Mouse (Mus musculus) embryonic facial prominence, embryonic 13.5 days (tissue): ENCODE measurements at regions not wholly inside any gene's neighbourhood (a gene's known extent, or its start where the extent isn't known, plus 50 kb on each side); places are given as distances from the start of the nearest gene placed in this dataset.

Source experiments
- ATAC-seq: fragments of 200-750 bp; cut with Nextera tagmentation; 2 replicates; pipeline ENCODE4 v1.8.0; 2017; ENCODE audit warnings: low read depth; ENCODE audit not compliant: insufficient number of reproducible peaks, insufficient read depth, low FRiP score, low TSS enrichment
- H3K27ac ChIP-seq: fragments of 300-500 bp; sonication (generic); 2 replicates; pipeline ENCODE4 v1.5.1; 2015; ENCODE audit warnings: moderate library complexity, mild to moderate bottlenecking, inconsistent platforms
- H3K27me3 ChIP-seq: fragments of 300-500 bp; sonication (generic); 2 replicates; pipeline ENCODE4 v1.6.1; 2015; ENCODE audit warnings: mild to moderate bottlenecking, inconsistent platforms
- H3K36me3 ChIP-seq: fragments of 300-500 bp; sonication (generic); 2 replicates; pipeline ENCODE4 v1.6.1; 2015; ENCODE audit warnings: mild to moderate bottlenecking, inconsistent platforms
- H3K4me1 ChIP-seq: fragments of 300-500 bp; sonication (generic); 2 replicates; pipeline ENCODE4 v1.6.1; 2015; ENCODE audit warnings: inconsistent platforms
- H3K4me2 ChIP-seq: fragments of 300-500 bp; sonication (generic); 2 replicates; pipeline ENCODE4 v1.6.1; 2015; ENCODE audit warnings: moderate library complexity, mild to moderate bottlenecking, inconsistent platforms
- H3K4me3 ChIP-seq: fragments of 300-500 bp; sonication (generic); 2 replicates; pipeline ENCODE4 v1.5.1; 2015; ENCODE audit warnings: mild to moderate bottlenecking, inconsistent platforms
- H3K9ac ChIP-seq: fragments of 300-500 bp; sonication (generic); 2 replicates; pipeline ENCODE4 v1.6.1; 2015; ENCODE audit warnings: mild to moderate bottlenecking, inconsistent platforms
- H3K9me3 ChIP-seq: fragments of 300-500 bp; sonication (generic); 2 replicates; pipeline ENCODE4 v1.6.1; 2016; ENCODE audit warnings: inconsistent platforms
- WGBS: fragments of 180-500 bp; shearing (Covaris S2); methylation state at CpG from one replicate; pipeline ENCODE4 v1.1.7; 2015; ENCODE audit warnings: mixed read lengths; 5-methylcytosine and 5-hydroxymethylcytosine counted together

GRCm38 (mm10) chr11:86859864-86860528, 52.5 kb upstream of the Dhx40 start:
- H3K4me2 ChIP-seq: no peak overlapping the region
- H3K27ac ChIP-seq: no peak overlapping the region
- no peaks in the 10 kb centered on the region for H3K4me1 ChIP-seq
- no peaks in the 10 kb centered on the region for H3K27me3 ChIP-seq
- no peak for ATAC-seq
- WGBS: 63% methylated on average over 8 of the region's 8 CpGs
- no peak overlapping the region for H3K9ac ChIP-seq
- H3K36me3 ChIP-seq: no peaks in the 10 kb centered on the region
- no peak overlapping the region for H3K4me3 ChIP-seq
- H3K9me3 ChIP-seq: peaks cover 2% of the 10 kb centered on the region; the same call in 1 of the 2 replicates

- no peak overlapping the region for H3K27ac ChIP-seq
- H3K4me2 ChIP-seq: no peak overlapping the region
- no peak for ATAC-seq
- H3K9me3 ChIP-seq: peaks cover 2% of the 10 kb centered on the region; the same call in 1 of the 2 replicates
- H3K36me3 ChIP-seq: no peaks in the 10 kb centered on the region
- no peak overlapping the region for H3K9ac ChIP-seq
- 83% methylated on average over 9 of the region's 9 CpGs for WGBS
- no peaks in the 10 kb centered on the region for H3K4me1 ChIP-seq
- no peak overlapping the region for H3K4me3 ChIP-seq
- H3K27me3 ChIP-seq: no peaks in the 10 kb centered on the region
Observed at GRCm38 (mm10) chr11:86859236-86859817, 51.8 kb upstream of the Dhx40 start.

- Histone ChIP-seq H3K4me2 (no peak overlapping the region), H3K9me3 (peaks cover 2% of the 10 kb centered on the region; the same call in 1 of the 2 replicates), H3K36me3 (no peaks in the 10 kb centered on the region), H3K9ac (no peak overlapping the region), H3K4me3 (no peak overlapping the region), H3K4me1 (no peaks in the 10 kb centered on the region), H3K27me3 (no peaks in the 10 kb centered on the region), H3K27ac (no peak overlapping the region)
- 93% methylated on average over 3 of the region's 3 CpGs for whole genome bisulfite sequencing
- no peak for ATAC-seq
Observed at GRCm38 (mm10) chr11:86858211-86858610, 50.7 kb upstream of the Dhx40 start.
